Mouse (Mus musculus): ENCODE measurements around the gene Vmn2r78. TPM values are rescaled to one million over a fixed set of nuclear protein-coding genes. Genes with fewer than 3 reads are reported as not detected.

Gene Vmn2r78
- not detected in 4 replicates for total RNA-seq (2023)

DNA sequence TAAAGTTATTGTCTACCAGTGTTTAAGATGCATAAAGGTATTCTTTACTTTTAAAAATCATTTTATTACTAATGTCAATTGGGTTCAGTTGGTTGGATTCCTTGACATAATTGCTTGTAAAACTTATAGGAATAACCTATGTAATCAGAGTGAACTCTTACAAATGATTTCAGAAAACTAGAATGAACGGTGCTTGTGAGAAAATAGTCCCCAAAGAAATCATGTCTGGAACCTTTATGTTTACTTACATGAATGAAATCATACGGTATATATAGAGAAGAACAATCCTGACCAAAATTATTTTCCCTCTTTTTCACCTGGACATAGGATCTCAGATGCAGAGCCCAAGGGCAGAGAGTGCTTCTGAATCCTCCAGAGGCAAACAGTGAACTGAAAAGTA lies at the start of gene Vmn2r78:
TSS of gene Vmn2r78 (plus strand) at position 301 of the 400 bp plus-strand sequence.

DNA sequence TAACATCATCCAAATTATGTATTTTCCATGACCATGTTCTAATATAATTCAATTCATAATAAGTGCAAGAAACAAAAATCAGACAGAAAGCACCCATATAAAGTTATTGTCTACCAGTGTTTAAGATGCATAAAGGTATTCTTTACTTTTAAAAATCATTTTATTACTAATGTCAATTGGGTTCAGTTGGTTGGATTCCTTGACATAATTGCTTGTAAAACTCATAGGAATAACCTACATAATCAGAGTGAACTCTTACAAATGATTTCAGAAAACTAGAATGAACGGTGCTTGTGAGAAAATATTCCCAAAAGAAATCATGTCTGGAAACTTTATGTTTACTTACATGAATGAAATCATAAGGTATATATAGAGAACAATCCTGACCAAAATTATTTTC lies 80.9 kb downstream of the Vmn2r78 start, which contains the start of gene Vmn2r79:
TSS of gene Vmn2r79 (plus strand) at position 301 of the 400 bp plus-strand sequence.

Other genes starting within 250 kb of the Vmn2r78 start
- gene Olfr292, start 226.8 kb upstream of the Vmn2r78 start, total RNA-seq (2023) = not detected in 4 replicates
- gene Folh1, start 139.2 kb upstream of the Vmn2r78 start, total RNA-seq (2023) = not detected in 4 replicates
- gene Vmn2r77, start 120.1 kb upstream of the Vmn2r78 start, total RNA-seq (2023) = not detected in 4 replicates
- gene Vmn2r79, start 81.0 kb downstream of the Vmn2r78 start, total RNA-seq (2023) = 0.06 TPM in 1 of 4 replicates, not detected in the others

Data from B cell, adult 62 days (primary cell).